Comparison of ENCODE assay signal across 11 mouse cellular contexts in the genomic region with DNA sequence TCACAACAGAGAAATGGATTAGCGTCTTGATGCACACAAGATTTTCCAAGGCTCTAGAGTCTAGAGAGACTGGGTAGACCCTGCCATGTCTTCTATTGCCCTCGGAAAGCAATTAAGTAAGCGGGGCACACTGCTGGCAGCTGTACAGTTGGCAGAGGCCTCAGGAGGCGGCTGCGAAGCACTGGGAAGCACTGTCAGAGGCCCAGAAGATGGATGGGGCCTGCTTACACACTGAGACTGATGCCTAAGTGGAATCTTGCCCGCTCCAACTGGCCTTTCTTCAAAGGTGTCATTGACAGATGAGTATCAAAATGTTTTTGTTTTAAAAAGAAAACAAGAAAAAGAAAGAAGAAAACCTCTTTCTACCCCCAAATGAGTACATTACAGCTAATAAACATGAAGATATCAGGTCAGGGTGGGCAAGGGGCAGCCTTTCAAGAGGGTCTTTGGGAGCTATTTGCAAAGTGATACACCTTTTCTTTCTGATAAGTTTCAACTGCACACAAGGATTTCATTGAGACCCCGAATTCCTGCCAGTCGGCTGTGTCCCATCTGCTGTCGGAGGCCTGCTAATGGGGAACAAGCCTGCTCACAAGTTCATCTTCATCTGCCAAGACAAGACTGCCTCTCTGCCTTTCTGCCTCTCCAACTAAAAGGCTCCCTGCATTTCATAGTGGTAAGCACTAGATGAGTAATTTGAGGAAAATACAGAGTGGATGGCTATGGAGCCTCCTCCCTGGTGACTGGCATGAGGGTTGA. TPM values are rescaled to one million over a fixed set of nuclear protein-coding genes. Genes with fewer than 3 reads are reported as not detected.
DNase-seq lines count a peak whose midpoint lies in the region; ATAC-seq lines count a peak whose summit lies in the region.
"Had no signal": no experiment of that assay in that cellular context is flagged by ENCODE, and none has a peak within 500 bp of the region (broad histone marks: within the 10 kb centered on the region; RNA-seq: fewer than 3 reads in every experiment).

No protein-coding gene starts in this region.

- H3K4me1 ChIP-seq in heart, embryonic 16.5 days (ENCODE audit: control insufficient read depth, insufficient read depth, low read length): peaks cover 16% of the 10 kb centered on the region
- H3K4me1 ChIP-seq in heart, embryonic 10.5 days: peaks cover 21% of the 10 kb centered on the region
- H3K4me1 ChIP-seq in neural tube, embryonic 11.5 days (ENCODE audit: control insufficient read depth, insufficient read depth, low read length): 0 out of 2 replicates have a peak, but pooled peaks cover 5% of the 10 kb centered on the region
- H3K4me1 ChIP-seq in neural tube, embryonic 14.5 days (ENCODE audit: control insufficient read depth, insufficient read depth, low read length): no peaks in the 10 kb centered on the region
- no peaks in the 10 kb centered on the region for H3K4me1 ChIP-seq in intestine, embryonic 15.5 days (replicated peaks)

- H3K9ac ChIP-seq in heart, embryonic 16.5 days (ENCODE audit: low read length): no peak overlapping the region
- no peak overlapping the region for H3K9ac ChIP-seq in neural tube, embryonic 11.5 days (ENCODE audit: low read length)
- no peak overlapping the region for H3K9ac ChIP-seq in neural tube, embryonic 14.5 days (replicated peaks; ENCODE audit: low read depth, low read length)
- H3K9ac ChIP-seq in intestine, embryonic 15.5 days: no peak overlapping the region

- intact Hi-C loops in gastrocnemius, postnatal 14 days (cut with DNase I; ENCODE audit: low total_unique reads): no loop called here

- H3K4me3 ChIP-seq in heart, embryonic 16.5 days (ENCODE audit: low read length): no peak overlapping the region
- H3K4me3 ChIP-seq in heart, embryonic 10.5 days: no peak overlapping the region
- no peak overlapping the region for H3K4me3 ChIP-seq in neural tube, embryonic 11.5 days (ENCODE audit: low read depth, low read length)
- no peak overlapping the region for H3K4me3 ChIP-seq in neural tube, embryonic 14.5 days (ENCODE audit: low read depth, low read length)
- no peak overlapping the region for H3K4me3 ChIP-seq in intestine, embryonic 15.5 days (replicated peaks)

- 64% methylated on average over 9 of the region's 9 CpGs for WGBS in heart, embryonic 16.5 days
- 67% methylated on average over 9 of the region's 9 CpGs for WGBS in heart, embryonic 10.5 days
- whole genome bisulfite sequencing in neural tube, embryonic 11.5 days: 41% methylated on average over 9 of the region's 9 CpGs
- WGBS in neural tube, embryonic 14.5 days: 32% methylated on average over 9 of the region's 9 CpGs
- WGBS in intestine, embryonic 15.5 days: 64% methylated on average over 9 of the region's 9 CpGs

- DNase-seq in heart, embryonic 10.5 days (ENCODE audit: low spot score): no peak
- DNase-seq in neural tube, embryonic 11.5 days (ENCODE audit: low spot score): peak; percentile 49
- no peak for DNase-seq in neural tube, embryonic 10.5 days (ENCODE audit: extremely low spot score, low spot score)
- peak; percentile 22 for DNase-seq in gastrocnemius, postnatal 14 days

- H3K36me3 ChIP-seq in heart, embryonic 16.5 days (ENCODE audit: control insufficient read depth, insufficient read depth): no peaks in the 10 kb centered on the region
- H3K36me3 ChIP-seq in heart, embryonic 10.5 days: no peaks in the 10 kb centered on the region
- no peaks in the 10 kb centered on the region for H3K36me3 ChIP-seq in neural tube, embryonic 11.5 days (ENCODE audit: control insufficient read depth, insufficient read depth, low read length)
- no peaks in the 10 kb centered on the region for H3K36me3 ChIP-seq in neural tube, embryonic 14.5 days (ENCODE audit: control insufficient read depth, insufficient read depth, low read length)
- no peaks in the 10 kb centered on the region for H3K36me3 ChIP-seq in intestine, embryonic 15.5 days

- H3K4me2 ChIP-seq in heart, embryonic 16.5 days (ENCODE audit: low read depth, low read length): no peak overlapping the region
- H3K4me2 ChIP-seq in neural tube, embryonic 11.5 days (ENCODE audit: low read depth): no peak overlapping the region
- no peak overlapping the region for H3K4me2 ChIP-seq in neural tube, embryonic 14.5 days (ENCODE audit: low read depth, low read length)
- no peak overlapping the region for H3K4me2 ChIP-seq in intestine, embryonic 15.5 days (replicated peaks)

- no peak for ATAC-seq in heart, embryonic 16.5 days (replicated peaks; ENCODE audit: extremely low read depth, insufficient read depth, low FRiP score)
- no peak for ATAC-seq in neural tube, embryonic 11.5 days (ENCODE audit: insufficient read depth, low FRiP score, low TSS enrichment)
- peak; percentile 87; the same call in 1 of the 2 replicates for ATAC-seq in neural tube, embryonic 14.5 days (ENCODE audit: low read depth)
- no peak for ATAC-seq in intestine, embryonic 15.5 days

- H3K27me3 ChIP-seq in heart, embryonic 16.5 days (ENCODE audit: control insufficient read depth, insufficient read depth, low read length): no peaks in the 10 kb centered on the region
- H3K27me3 ChIP-seq in heart, embryonic 10.5 days (ENCODE audit: insufficient read depth, poor library complexity, severe bottlenecking): 0 out of 2 replicates have a peak, but pooled peaks cover 6% of the 10 kb centered on the region
- H3K27me3 ChIP-seq in neural tube, embryonic 11.5 days (ENCODE audit: control insufficient read depth, insufficient read depth, low read length): no peaks in the 10 kb centered on the region
- no peaks in the 10 kb centered on the region for H3K27me3 ChIP-seq in neural tube, embryonic 14.5 days (ENCODE audit: control insufficient read depth, insufficient read depth, low read length)
- H3K27me3 ChIP-seq in intestine, embryonic 15.5 days (replicated peaks): no peaks in the 10 kb centered on the region

- no peaks in the 10 kb centered on the region for H3K9me3 ChIP-seq in heart, embryonic 16.5 days (replicated peaks; ENCODE audit: control insufficient read depth, low read length)
- no peaks in the 10 kb centered on the region for H3K9me3 ChIP-seq in heart, embryonic 10.5 days
- H3K9me3 ChIP-seq in neural tube, embryonic 11.5 days (ENCODE audit: control insufficient read depth, low read length): no peaks in the 10 kb centered on the region
- no peaks in the 10 kb centered on the region for H3K9me3 ChIP-seq in neural tube, embryonic 14.5 days (ENCODE audit: control insufficient read depth, low read length)
- no peaks in the 10 kb centered on the region for H3K9me3 ChIP-seq in intestine, embryonic 15.5 days

- peak overlapping the region; percentile 57; the same call in 1 of the 2 replicates for H3K27ac ChIP-seq in heart, embryonic 16.5 days (ENCODE audit: low read length)
- H3K27ac ChIP-seq in heart, embryonic 10.5 days: no peak overlapping the region
- no peak overlapping the region for H3K27ac ChIP-seq in neural tube, embryonic 11.5 days (ENCODE audit: low read depth, low read length)
- no peak overlapping the region for H3K27ac ChIP-seq in neural tube, embryonic 14.5 days (ENCODE audit: low read depth, low read length)
- H3K27ac ChIP-seq in intestine, embryonic 15.5 days: no peak overlapping the region

RNA-seq across cellular contexts. Expression of a gene that starts 22.8 kb away (rescaled TPM):
- 0.74 and 1.2 TPM in 2 replicates for polyA plus RNA-seq in heart, embryonic 16.5 days (2015; fragmentation: Nextera tagmentation; extraction: Ambion mirVana)
- 0.58 and 1.3 TPM in 2 replicates for polyA plus RNA-seq in heart, embryonic 10.5 days (2016; fragmentation: Nextera tagmentation; extraction: Ambion mirVana)
- polyA plus RNA-seq in neural tube, embryonic 11.5 days (2014; fragmentation: Nextera tagmentation; extraction: Ambion mirVana): 0.20 and 0.39 TPM in 2 replicates
- 10 to 100 TPM; 23.4 to 35.1 TPM for total RNA-seq in gastrocnemius, postnatal 14 days (2021)
- polyA plus RNA-seq in neural tube, embryonic 14.5 days (2014; fragmentation: Nextera tagmentation; extraction: Ambion mirVana): 0.54 and 0.68 TPM in 2 replicates
- polyA plus RNA-seq in intestine, embryonic 15.5 days (2015; fragmentation: Nextera tagmentation; extraction: Ambion mirVana): not detected in 2 replicates
- total RNA-seq: common myeloid progenitor, adult 5-6 weeks; ES-E14; left cerebral cortex, postnatal 14 days had no signal
- polyA plus RNA-seq: intestine, embryonic 14.5 days had no signal

Comparison
In these comparisons a context has a peak if more than half of its experiments do, and no peak if none do; other contexts are left out.
1. DNase-seq: peak in neural tube, embryonic 11.5 days (single experiment) and gastrocnemius, postnatal 14 days (single experiment); none in heart, embryonic 10.5 days (single experiment) and neural tube, embryonic 10.5 days (single experiment).